Mouse (Mus musculus): Measurements from ENCODE around the gene Ess2. TPM values are rescaled to one million over a fixed set of nuclear protein-coding genes. Genes with fewer than 3 reads are reported as not detected.
A peak's percentile ranks its signal among the peaks of the same experiment; 100 is the strongest.

Gene Ess2
- polyA plus RNA-seq, 1 experiment, result 14.2 TPM

DNA sequence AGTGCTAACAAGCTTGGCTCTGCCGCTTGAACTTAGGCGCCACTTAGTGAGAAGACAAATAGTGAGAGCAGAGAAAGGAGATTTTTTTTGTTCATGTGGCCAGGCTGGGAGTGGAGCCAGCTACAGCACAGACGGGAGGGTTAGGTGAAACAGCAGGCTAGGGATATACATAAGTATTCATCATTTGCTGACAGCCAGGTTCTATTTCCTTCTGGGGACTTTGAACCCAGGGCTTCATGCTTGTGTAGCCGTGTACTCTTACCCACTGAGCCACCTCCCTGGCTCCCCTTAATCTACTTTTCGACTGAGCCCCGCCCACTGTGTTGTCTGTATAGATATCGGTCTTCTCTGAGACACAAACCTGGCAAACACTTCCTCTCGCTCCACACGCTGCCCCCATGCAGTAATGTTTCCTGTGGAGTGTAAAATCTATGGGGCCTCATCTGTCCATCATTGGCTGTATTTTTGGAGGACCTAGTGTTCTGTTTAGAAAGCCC is 28.2 kb upstream of the Ess2 start:
- Histone ChIP-seq H3K4me3 (ENCODE audit: insufficient read depth, low read depth, low read length) (no peak overlapping the region), H3K27me3 (replicated peaks; ENCODE audit: control insufficient read depth, insufficient read depth, low read length) (no peaks in the 10 kb centered on the region), H3K36me3 (ENCODE audit: control insufficient read depth, insufficient read depth, low read length) (no peaks in the 10 kb centered on the region), H3K4me1 (ENCODE audit: control insufficient read depth, insufficient read depth, low read length) (no peaks in the 10 kb centered on the region), H3K27ac (ENCODE audit: insufficient read depth, low read depth, low read length) (no peak overlapping the region)
- DNase-seq, result no peak
- no peak for TF ChIP-seq CTCF (conservative IDR thresholded peaks at IDR 0.05; ENCODE audit: insufficient read depth, insufficient read length, low read depth, low read length)
- 36% methylated on average over 9 of the region's 9 CpGs for WGBS

DNA sequence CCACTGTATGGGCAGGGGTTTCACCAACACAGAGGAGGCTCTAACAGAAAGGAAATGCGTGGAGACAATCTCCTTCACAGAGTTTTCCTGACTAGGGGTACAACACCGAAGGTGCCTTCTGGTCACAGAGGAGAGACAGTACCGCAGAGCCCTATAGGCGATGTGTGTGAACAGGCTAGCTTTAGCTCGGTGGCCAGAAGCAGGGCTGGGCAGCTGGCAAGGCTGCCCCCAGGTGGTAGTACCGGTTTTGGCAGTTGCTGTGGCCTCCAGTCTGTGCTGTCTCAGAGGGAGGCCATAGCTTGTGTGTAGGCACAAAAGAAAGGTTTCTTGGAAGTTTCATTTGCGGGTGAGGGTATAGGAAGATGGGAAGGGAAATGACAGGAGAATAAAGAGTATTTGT is 27.7 kb upstream of the Ess2 start:
- peak; percentile 80 for DNase-seq
- no peak overlapping the region for H3K4me3 ChIP-seq (ENCODE audit: insufficient read depth, low read depth, low read length)
- TF ChIP-seq CTCF (conservative IDR thresholded peaks at IDR 0.05; ENCODE audit: insufficient read depth, insufficient read length, low read depth, low read length), result peak; percentile 91
- no peak for TF ChIP-seq POLR2A (IDR thresholded peaks at IDR 0.05; ENCODE audit: low read depth, low read length)

DNA sequence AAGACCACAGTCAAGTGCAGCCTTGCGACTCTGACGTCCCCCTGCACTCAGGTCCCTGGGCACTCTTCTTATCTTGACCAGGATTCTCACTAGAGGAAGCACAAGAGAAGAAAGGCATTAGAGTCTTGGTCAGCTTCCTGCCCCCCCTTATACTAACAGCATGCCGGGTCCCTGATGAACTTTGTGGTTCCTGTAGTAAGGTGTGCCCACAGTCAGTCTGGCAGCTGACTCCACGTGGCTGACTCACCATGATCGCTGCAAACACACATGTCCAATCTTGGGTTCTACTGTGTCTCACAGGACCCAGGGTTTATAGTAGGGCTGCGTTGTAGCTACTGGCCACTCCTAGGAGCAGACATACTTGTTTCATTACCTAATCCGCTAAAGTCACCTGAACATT is 27.0 kb upstream of the Ess2 start:
- Histone ChIP-seq H3K27ac (ENCODE audit: insufficient read depth, low read depth, low read length) (no peak overlapping the region), H3K4me3 (ENCODE audit: insufficient read depth, low read depth, low read length) (no peak overlapping the region), H3K36me3 (ENCODE audit: control insufficient read depth, insufficient read depth, low read length) (no peaks in the 10 kb centered on the region), H3K4me1 (ENCODE audit: control insufficient read depth, insufficient read depth, low read length) (no peaks in the 10 kb centered on the region), H3K27me3 (replicated peaks; ENCODE audit: control insufficient read depth, insufficient read depth, low read length) (no peaks in the 10 kb centered on the region)
- no peak for DNase-seq
- no peak for TF ChIP-seq POLR2A (IDR thresholded peaks at IDR 0.05; ENCODE audit: low read depth, low read length)
- TF ChIP-seq CTCF (conservative IDR thresholded peaks at IDR 0.05; ENCODE audit: insufficient read depth, insufficient read length, low read depth, low read length), result no peak
- WGBS, result 74% methylated on average over 7 of the region's 7 CpGs

More for the DNA sequence above, 27.7 kb upstream of the Ess2 start:
- H3K27ac ChIP-seq (ENCODE audit: insufficient read depth, low read depth, low read length), result no peak overlapping the region
- no peaks in the 10 kb centered on the region for H3K27me3 ChIP-seq (replicated peaks; ENCODE audit: control insufficient read depth, insufficient read depth, low read length)
- WGBS, result 9% methylated on average over 7 of the region's 7 CpGs
- H3K4me1 ChIP-seq (ENCODE audit: control insufficient read depth, insufficient read depth, low read length), result no peaks in the 10 kb centered on the region
- no peaks in the 10 kb centered on the region for H3K36me3 ChIP-seq (ENCODE audit: control insufficient read depth, insufficient read depth, low read length)

DNA sequence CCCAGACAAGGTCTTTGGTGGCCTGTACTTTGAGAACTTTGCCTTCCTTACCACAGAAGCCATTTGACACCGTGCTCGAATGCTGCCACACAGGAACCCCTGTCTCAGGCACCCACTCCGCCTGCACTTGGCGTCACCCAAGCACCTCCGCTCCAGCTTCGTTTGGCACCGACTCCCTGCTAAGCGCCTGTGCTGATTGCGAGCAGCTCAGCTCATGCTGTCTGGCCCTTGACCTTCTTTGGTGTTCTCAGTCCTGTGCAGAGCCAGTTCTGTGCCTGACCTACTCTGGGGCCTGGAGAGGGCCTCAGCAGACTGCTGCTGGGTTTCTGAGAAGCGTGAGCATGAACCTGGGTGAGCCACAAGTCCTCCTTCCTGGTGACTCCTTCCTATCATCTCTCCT is 25.6 kb upstream of the Ess2 start:
- no peaks in the 10 kb centered on the region for H3K36me3 ChIP-seq (ENCODE audit: control insufficient read depth, insufficient read depth, low read length)
- no peak overlapping the region for H3K27ac ChIP-seq (ENCODE audit: insufficient read depth, low read depth, low read length)
- DNase-seq, result no peak

DNA sequence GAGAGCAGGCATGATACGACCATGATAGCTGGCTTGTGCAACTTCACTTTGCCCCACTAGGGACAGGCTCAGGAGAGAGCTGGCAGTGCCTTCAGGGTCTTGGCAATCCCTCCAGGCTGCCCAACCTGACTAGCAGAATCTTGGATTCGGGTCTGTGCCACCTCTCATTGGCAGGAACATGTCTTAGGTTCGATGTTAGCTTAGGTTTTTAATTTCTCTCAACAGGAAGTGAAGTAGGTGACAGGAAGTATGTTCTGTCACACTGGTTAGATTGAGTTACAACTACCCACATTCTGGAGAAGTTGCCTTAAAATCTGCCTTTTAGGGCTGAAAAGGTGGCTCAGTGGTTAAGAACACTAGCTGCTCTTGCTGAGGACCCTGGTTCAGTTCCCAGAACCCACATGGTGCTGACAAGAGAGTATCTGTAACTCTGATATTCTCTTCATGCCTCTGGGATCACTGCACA is 23.3 kb upstream of the Ess2 start:
- DNase-seq, result no peak
- no peaks in the 10 kb centered on the region for H3K27me3 ChIP-seq (replicated peaks; ENCODE audit: control insufficient read depth, insufficient read depth, low read length)
- H3K36me3 ChIP-seq (ENCODE audit: control insufficient read depth, insufficient read depth, low read length), result no peaks in the 10 kb centered on the region
- no peaks in the 10 kb centered on the region for H3K4me1 ChIP-seq (ENCODE audit: control insufficient read depth, insufficient read depth, low read length)
- no peak overlapping the region for H3K27ac ChIP-seq (ENCODE audit: insufficient read depth, low read depth, low read length)
- WGBS, result 52% methylated on average over 3 of the region's 3 CpGs
- no peak for TF ChIP-seq POLR2A (IDR thresholded peaks at IDR 0.05; ENCODE audit: low read depth, low read length)
- TF ChIP-seq CTCF (conservative IDR thresholded peaks at IDR 0.05; ENCODE audit: insufficient read depth, insufficient read length, low read depth, low read length), result no peak
- no peak overlapping the region for H3K4me3 ChIP-seq (ENCODE audit: insufficient read depth, low read depth, low read length)

More for the DNA sequence above, 25.6 kb upstream of the Ess2 start:
- 86% methylated on average over 10 of the region's 10 CpGs for WGBS
- no peak overlapping the region for H3K4me3 ChIP-seq (ENCODE audit: insufficient read depth, low read depth, low read length)
- TF ChIP-seq CTCF (conservative IDR thresholded peaks at IDR 0.05; ENCODE audit: insufficient read depth, insufficient read length, low read depth, low read length) (no peak), POLR2A (IDR thresholded peaks at IDR 0.05; ENCODE audit: low read depth, low read length) (no peak)
- H3K4me1 ChIP-seq (ENCODE audit: control insufficient read depth, insufficient read depth, low read length), result no peaks in the 10 kb centered on the region
- H3K27me3 ChIP-seq (replicated peaks; ENCODE audit: control insufficient read depth, insufficient read depth, low read length), result no peaks in the 10 kb centered on the region

DNA sequence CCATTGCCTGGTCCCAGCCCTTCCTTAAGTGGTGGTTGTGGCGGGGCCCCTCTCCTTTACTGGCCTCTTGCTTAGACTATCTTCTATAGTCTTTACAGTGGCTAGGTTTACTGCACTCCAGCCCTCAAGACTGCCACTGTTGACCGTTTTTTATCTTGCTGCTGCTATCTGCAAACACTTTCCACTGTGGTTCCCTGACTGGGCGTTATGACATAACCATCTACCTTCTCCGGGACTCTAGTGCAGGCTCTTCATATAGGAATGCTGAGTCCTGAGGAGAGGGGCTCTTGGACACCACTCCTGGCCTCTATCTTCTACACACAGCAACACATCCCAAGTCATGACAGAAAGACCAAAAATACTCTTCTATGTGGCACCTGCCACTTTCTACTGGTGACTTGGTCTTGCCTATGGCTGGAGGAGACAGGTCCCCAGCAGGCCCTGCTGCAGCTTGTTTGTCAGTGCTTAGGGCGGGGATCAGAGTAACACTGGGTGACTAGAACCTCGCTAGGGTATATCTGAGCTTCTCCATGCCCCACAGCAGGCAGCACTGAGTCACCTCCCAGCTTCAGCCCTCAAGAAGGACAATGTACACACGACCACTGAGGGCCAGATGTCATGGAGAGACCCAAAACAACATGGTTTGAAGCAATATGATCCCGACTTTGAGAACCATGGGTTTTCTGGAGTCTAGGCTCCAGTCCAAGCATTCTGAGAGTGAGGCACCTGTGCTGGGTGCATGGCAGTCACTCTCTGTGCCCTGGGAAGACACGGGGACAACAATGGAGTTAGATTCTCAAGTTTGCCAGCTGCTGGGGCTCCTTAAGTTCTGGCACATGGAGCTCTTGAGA is 22.7 kb upstream of the Ess2 start:
- Histone ChIP-seq H3K36me3 (ENCODE audit: control insufficient read depth, insufficient read depth, low read length) (no peaks in the 10 kb centered on the region), H3K27ac (ENCODE audit: insufficient read depth, low read depth, low read length) (no peak overlapping the region), H3K4me1 (ENCODE audit: control insufficient read depth, insufficient read depth, low read length) (no peaks in the 10 kb centered on the region), H3K27me3 (replicated peaks; ENCODE audit: control insufficient read depth, insufficient read depth, low read length) (no peaks in the 10 kb centered on the region), H3K4me3 (ENCODE audit: insufficient read depth, low read depth, low read length) (no peak overlapping the region)
- DNase-seq, result no peak
- WGBS, result 74% methylated on average over 9 of the region's 9 CpGs
- TF ChIP-seq CTCF (conservative IDR thresholded peaks at IDR 0.05; ENCODE audit: insufficient read depth, insufficient read length, low read depth, low read length), result no peak
- TF ChIP-seq POLR2A (IDR thresholded peaks at IDR 0.05; ENCODE audit: low read depth, low read length), result no peak

DNA sequence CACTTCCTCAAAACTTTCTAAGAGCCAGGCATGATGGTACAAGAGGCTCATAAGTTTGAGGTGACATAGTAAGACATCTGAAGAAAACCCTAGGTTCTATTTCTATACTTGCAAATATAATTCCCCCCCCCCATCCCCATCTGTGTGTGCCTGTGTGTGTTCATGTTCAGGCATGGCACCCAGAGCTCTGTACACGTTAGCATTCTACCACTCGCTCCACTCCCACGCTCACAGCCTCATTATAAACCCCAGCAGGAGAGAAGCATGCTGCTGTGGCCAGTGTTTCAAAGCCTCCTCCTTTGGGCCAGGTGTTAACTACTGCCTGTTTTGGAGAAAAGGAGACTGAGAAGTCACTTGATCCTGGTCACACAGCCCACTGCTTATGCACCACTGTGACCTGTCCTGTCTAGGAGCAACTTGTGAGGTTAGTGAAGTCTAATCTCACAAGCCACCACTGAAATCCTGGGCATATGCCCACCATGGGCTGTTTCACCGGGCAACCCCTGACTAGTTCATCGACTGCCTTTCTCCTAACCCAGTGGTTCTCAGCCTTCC is 20.8 kb upstream of the Ess2 start:
- TF ChIP-seq POLR2A (IDR thresholded peaks at IDR 0.05; ENCODE audit: low read depth, low read length), result no peak
- no peak for TF ChIP-seq CTCF (conservative IDR thresholded peaks at IDR 0.05; ENCODE audit: insufficient read depth, insufficient read length, low read depth, low read length)
- Histone ChIP-seq H3K27me3 (replicated peaks; ENCODE audit: control insufficient read depth, insufficient read depth, low read length) (no peaks in the 10 kb centered on the region), H3K27ac (ENCODE audit: insufficient read depth, low read depth, low read length) (no peak overlapping the region), H3K4me3 (ENCODE audit: insufficient read depth, low read depth, low read length) (no peak overlapping the region), H3K36me3 (ENCODE audit: control insufficient read depth, insufficient read depth, low read length) (no peaks in the 10 kb centered on the region), H3K4me1 (ENCODE audit: control insufficient read depth, insufficient read depth, low read length) (no peaks in the 10 kb centered on the region)
- DNase-seq, result no peak
- WGBS, result 63% methylated on average over 5 of the region's 5 CpGs

Data from kidney, adult 2 months (tissue).